Mouse (Mus musculus) embryo, embryonic 9.5 days (tissue): Measurements from ENCODE around the gene 2010300C02Rik.

ENCODE experiments used
- DNase-seq: peaks from one replicate; pipeline ENCODE4 v3.0.0-alpha.2; 2017; ENCODE audit errors: extremely low spot score

2010300C02Rik gene

GRCm38 (mm10) chr1:37572528-37573272 lies 147.2 kb downstream of the 2010300C02Rik start:
- DNase-seq = no peak

DNA sequence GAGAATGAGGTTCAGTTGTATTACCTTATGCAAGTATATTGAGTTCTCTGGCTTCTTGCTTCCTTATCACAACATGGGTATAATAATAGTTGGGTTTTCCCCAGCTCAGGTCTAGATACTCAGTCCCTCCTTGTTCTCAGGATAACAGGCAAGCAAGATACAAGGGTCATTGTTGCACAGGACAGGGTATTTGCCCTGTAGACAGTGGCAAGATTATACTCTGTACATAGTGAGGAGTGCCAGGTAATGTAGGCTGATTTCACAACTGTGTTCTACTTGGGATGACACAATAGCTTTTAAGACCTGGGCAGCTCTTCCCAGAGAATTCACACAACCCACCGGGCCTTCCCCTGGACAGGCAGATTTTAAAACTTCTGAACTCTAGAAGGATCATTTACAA lies 151.5 kb downstream of the 2010300C02Rik start:
- no peak for DNase-seq

- DNase-seq = no peak
Measured at GRCm38 (mm10) chr1:37566754-37567153, 153.1 kb downstream of the 2010300C02Rik start.

DNA sequence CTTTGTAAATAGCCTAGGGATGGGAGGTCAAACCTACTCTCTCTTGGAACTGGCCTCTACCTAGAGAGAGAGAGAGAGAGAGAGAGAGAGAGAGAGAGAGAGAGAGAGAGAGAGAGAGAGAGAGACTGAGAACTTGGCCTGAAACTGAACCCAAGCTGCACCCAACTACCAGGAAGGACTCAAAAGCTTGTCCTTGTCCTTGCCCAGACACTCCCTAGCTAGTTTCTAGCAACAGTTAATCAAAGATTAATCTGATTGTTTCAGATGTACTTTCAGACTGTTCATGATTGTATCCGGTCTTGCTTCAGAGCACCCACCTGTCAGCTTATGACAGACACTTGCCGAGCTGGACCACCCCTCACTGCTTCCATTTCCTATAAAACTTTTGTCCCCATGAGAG lies 153.5 kb downstream of the 2010300C02Rik start:
- no peak for DNase-seq

GRCm38 (mm10) chr1:37565396-37565795 lies 154.5 kb downstream of the 2010300C02Rik start:
- DNase-seq = no peak

GRCm38 (mm10) chr1:37561955-37562354 lies 157.9 kb downstream of the 2010300C02Rik start:
- DNase-seq = no peak
